Mouse (Mus musculus) heart, embryonic 15.5 days (tissue): ENCODE data around the gene Lypd6. TPM values are rescaled to one million over a fixed set of nuclear protein-coding genes. Genes with fewer than 3 reads are reported as not detected.

Experiments
- ATAC-seq: fragments of 200-750 bp; cut with Nextera tagmentation; replicated peaks from 2 replicates; pipeline ENCODE4 v1.8.0; 2017; ENCODE audit warnings: low read depth, moderate TSS enrichment; ENCODE audit not compliant: insufficient number of reproducible peaks, insufficient read depth, low FRiP score
- H3K27ac ChIP-seq: fragments of 300-500 bp; sonication (generic); 2 replicates; pipeline ENCODE4 v1.5.1; 2015; ENCODE audit warnings: mild to moderate bottlenecking, inconsistent platforms
- H3K27me3 ChIP-seq: fragments of 300-500 bp; sonication (generic); 2 replicates; pipeline ENCODE4 v1.6.1; 2015; ENCODE audit warnings: inconsistent platforms
- H3K36me3 ChIP-seq: fragments of 300-500 bp; sonication (generic); 2 replicates; pipeline ENCODE4 v1.6.1; 2015; ENCODE audit warnings: mild to moderate bottlenecking, inconsistent platforms
- H3K4me1 ChIP-seq: fragments of 300-500 bp; sonication (generic); replicated peaks from 2 replicates; pipeline ENCODE4 v1.6.1; 2015; ENCODE audit warnings: inconsistent platforms
- H3K4me2 ChIP-seq: fragments of 300-500 bp; sonication (generic); 2 replicates; pipeline ENCODE4 v1.6.1; 2015; ENCODE audit warnings: inconsistent platforms, mild to moderate bottlenecking, moderate library complexity
- H3K4me3 ChIP-seq: fragments of 300-500 bp; sonication (generic); 2 replicates; pipeline ENCODE4 v1.5.1; 2015; ENCODE audit warnings: mild to moderate bottlenecking, inconsistent platforms
- H3K9ac ChIP-seq: fragments of 300-500 bp; sonication (generic); 2 replicates; pipeline ENCODE4 v1.6.1; 2015; ENCODE audit warnings: mild to moderate bottlenecking, inconsistent platforms
- H3K9me3 ChIP-seq: fragments of 300-500 bp; sonication (generic); replicated peaks from 2 replicates; pipeline ENCODE4 v1.6.1; 2016; ENCODE audit warnings: inconsistent platforms
- WGBS: fragments of 180-500 bp; shearing (Covaris S2); methylation state at CpG from one replicate; pipeline ENCODE4 v1.1.7; 2015; ENCODE audit warnings: mixed read lengths; 5-methylcytosine and 5-hydroxymethylcytosine counted together
- polyA plus RNA-seq: library from polyadenylated mRNA; unstranded; fragments of >200 nt; fragmentation: Nextera tagmentation; extraction: Ambion mirVana; gene quantifications from 2 replicates; pipeline ENCODE4 v1.2.1, GENCODE M21; 2015

Gene Lypd6
- polyA plus RNA-seq, 1 experiment from 2014 or later, result 1.8 TPM

DNA sequence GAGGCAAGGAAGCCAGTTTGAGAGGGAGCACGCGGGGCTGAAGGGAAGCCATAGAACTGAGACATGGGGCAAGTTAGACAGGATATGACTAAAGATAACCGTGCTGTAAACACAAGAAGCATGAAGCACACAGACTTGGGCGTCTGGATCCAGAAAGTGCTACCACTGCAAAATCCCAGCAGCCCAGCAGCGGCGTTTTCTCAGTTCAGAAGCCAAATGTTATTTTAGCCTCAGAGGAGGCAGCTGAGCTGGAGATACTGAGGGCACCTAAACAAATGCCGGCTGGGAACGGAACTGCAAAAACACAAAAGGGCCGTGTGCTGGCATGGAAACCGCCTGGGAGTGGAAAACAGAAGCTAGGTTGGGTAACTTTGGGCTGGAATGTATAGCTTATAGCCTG, 43.9 kb downstream of the Lypd6 start:
- Histone ChIP-seq H3K9me3 (no peaks in the 10 kb centered on the region), H3K4me3 (no peak overlapping the region), H3K4me1 (peaks cover 9% of the 10 kb centered on the region), H3K27me3 (no peaks in the 10 kb centered on the region), H3K27ac (peak overlapping the region; percentile 50), H3K9ac (no peak overlapping the region), H3K36me3 (no peaks in the 10 kb centered on the region), H3K4me2 (peak overlapping the region; percentile 30)
- ATAC-seq, result peak; percentile 79
- 17% methylated on average over 10 of the region's 10 CpGs for WGBS

DNA sequence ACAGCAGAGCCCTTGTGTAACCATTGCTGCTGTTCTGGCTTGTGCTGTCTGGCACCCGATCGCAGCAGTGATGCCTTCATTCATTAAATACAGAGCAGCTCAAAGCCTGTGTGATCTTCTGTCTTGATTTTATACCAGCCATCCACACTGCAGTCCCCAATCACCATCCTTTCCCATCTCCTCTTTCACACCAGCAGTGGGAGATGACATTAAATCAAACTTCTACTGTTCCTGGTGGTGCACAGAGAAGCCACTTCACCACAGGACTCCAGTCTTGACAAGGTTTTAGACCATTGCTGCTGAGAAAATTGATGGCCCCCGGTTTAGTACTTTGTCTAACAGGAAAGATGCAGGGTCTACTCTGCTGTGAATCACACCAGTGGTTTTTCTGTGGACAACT, 44.9 kb downstream of the Lypd6 start:
- Histone ChIP-seq H3K4me1 (peaks cover 9% of the 10 kb centered on the region), H3K27me3 (no peaks in the 10 kb centered on the region), H3K9me3 (no peaks in the 10 kb centered on the region), H3K4me3 (no peak overlapping the region), H3K9ac (no peak overlapping the region), H3K27ac (no peak overlapping the region), H3K36me3 (no peaks in the 10 kb centered on the region), H3K4me2 (no peak overlapping the region)
- ATAC-seq, result no peak
- WGBS, result 82% methylated on average over 3 of the region's 3 CpGs

- Histone ChIP-seq H3K4me3 (no peak overlapping the region), H3K9ac (no peak overlapping the region), H3K4me2 (no peak overlapping the region), H3K9me3 (no peaks in the 10 kb centered on the region), H3K36me3 (no peaks in the 10 kb centered on the region), H3K27me3 (no peaks in the 10 kb centered on the region), H3K4me1 (peaks cover 9% of the 10 kb centered on the region), H3K27ac (no peak overlapping the region)
- ATAC-seq, result no peak
- 33% methylated on average over 1 of the region's 1 CpGs for WGBS
Observed at GRCm38 (mm10) chr2:50111609-50112008, 45.4 kb downstream of the Lypd6 start.

DNA sequence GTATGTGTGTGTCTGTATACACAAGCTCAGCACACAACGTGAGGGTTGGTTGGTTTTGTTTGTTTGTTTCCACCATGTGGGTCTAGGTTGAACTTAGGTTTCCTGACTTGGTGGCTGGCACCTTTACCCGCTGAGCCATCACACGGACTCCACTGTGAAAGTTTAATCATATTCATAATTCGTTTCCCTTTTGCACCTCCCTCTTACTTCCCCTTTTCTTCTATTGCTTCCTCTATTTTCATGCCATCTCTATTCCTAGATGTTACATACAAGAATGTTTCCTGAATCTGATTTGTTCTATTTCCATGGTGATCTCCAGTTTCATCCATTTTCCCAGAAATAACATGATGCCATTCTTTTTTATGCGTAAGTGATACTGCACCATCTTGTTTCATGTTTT, 46.2 kb downstream of the Lypd6 start:
- H3K36me3 ChIP-seq, result no peaks in the 10 kb centered on the region
- H3K4me3 ChIP-seq, result no peak overlapping the region
- WGBS, result 89% methylated on average over 5 of the region's 5 CpGs
- no peak overlapping the region for H3K9ac ChIP-seq
- H3K4me1 ChIP-seq, result peaks cover 9% of the 10 kb centered on the region
- H3K4me2 ChIP-seq, result no peak overlapping the region
- no peak for ATAC-seq
- no peaks in the 10 kb centered on the region for H3K27me3 ChIP-seq
- H3K27ac ChIP-seq, result no peak overlapping the region
- no peaks in the 10 kb centered on the region for H3K9me3 ChIP-seq

- no peaks in the 10 kb centered on the region for H3K36me3 ChIP-seq
Observed at GRCm38 (mm10) chr2:50119101-50119500, 52.9 kb downstream of the Lypd6 start.

DNA sequence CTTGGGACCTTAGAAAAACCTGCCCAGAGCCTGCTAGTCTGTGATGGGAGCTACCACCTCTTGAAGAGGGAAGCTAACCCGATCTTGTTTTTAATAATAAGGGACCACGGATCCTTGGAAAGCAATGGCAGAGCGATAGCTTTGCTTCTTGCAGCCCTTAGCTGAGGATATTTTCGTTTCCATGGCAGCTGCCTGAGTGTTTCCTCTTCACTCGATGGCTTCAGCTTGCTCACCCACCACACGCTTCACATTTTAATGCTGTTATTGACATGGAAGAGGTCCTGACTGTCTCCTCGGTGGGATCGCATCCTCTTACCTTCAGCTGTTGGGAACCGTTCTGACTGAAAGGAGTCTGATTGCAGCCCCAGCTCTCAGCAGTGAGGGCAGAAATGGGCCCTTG, 54.6 kb downstream of the Lypd6 start:
- H3K4me3 ChIP-seq, result no peak overlapping the region
- no peaks in the 10 kb centered on the region for H3K27me3 ChIP-seq
- no peaks in the 10 kb centered on the region for H3K36me3 ChIP-seq
- H3K9ac ChIP-seq, result no peak overlapping the region
- no peak overlapping the region for H3K27ac ChIP-seq
- 73% methylated on average over 9 of the region's 9 CpGs for WGBS
- no peaks in the 10 kb centered on the region for H3K9me3 ChIP-seq
- no peak for ATAC-seq
- no peak overlapping the region for H3K4me2 ChIP-seq
- no peaks in the 10 kb centered on the region for H3K4me1 ChIP-seq

More at GRCm38 (mm10) chr2:50119101-50119500, 52.9 kb downstream of the Lypd6 start:
- Histone ChIP-seq H3K4me2 (no peak overlapping the region), H3K4me1 (no peaks in the 10 kb centered on the region), H3K9me3 (no peaks in the 10 kb centered on the region), H3K27ac (no peak overlapping the region), H3K9ac (no peak overlapping the region), H3K4me3 (no peak overlapping the region), H3K27me3 (no peaks in the 10 kb centered on the region)
- ATAC-seq, result no peak
- WGBS, result 86% methylated on average over 7 of the region's 7 CpGs

- 82% methylated on average over 5 of the region's 5 CpGs for WGBS
- ATAC-seq, result no peak
- no peaks in the 10 kb centered on the region for H3K36me3 ChIP-seq
- no peak overlapping the region for H3K4me3 ChIP-seq
- H3K4me1 ChIP-seq, result no peaks in the 10 kb centered on the region
- no peaks in the 10 kb centered on the region for H3K27me3 ChIP-seq
- H3K9ac ChIP-seq, result no peak overlapping the region
- no peak overlapping the region for H3K27ac ChIP-seq
- H3K4me2 ChIP-seq, result no peak overlapping the region
- no peaks in the 10 kb centered on the region for H3K9me3 ChIP-seq
Observed at GRCm38 (mm10) chr2:50123376-50123775, 57.1 kb downstream of the Lypd6 start.

DNA sequence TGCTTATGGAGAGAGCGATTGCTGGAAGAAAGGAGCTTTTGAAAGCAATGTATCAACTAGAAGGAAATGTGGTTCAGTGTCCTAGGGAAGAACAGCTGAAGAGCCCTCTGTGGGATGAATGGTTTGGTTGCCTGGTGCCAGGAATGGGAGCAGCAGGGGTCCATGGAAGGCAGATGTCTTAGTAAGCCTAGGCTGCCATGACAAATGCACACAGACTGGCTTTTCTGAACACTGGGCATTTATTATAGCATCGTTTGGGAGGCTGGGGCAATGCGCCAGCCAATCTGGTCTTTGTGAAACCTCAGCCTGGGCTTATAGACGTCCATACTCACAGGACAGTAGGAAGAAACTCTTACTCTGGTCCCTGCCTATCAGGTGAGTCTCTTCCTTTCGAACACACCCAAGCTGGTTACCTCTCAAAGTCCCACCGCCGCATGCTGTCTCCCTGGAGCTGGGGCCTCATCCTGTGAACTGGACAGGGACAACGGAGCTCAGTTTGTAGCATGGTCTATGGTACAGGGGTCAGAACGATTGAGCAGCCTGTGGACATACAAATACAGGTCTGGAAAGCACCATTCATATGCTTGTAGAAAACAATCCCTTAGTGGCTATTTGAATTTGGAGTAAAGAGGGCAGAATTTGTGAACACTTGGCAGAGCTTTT, 61.4 kb downstream of the Lypd6 start:
- Histone ChIP-seq H3K9ac (no peak overlapping the region), H3K4me3 (no peak overlapping the region), H3K36me3 (no peaks in the 10 kb centered on the region), H3K27me3 (no peaks in the 10 kb centered on the region), H3K4me2 (no peak overlapping the region), H3K9me3 (no peaks in the 10 kb centered on the region), H3K4me1 (no peaks in the 10 kb centered on the region), H3K27ac (no peak overlapping the region)
- 83% methylated on average over 9 of the region's 9 CpGs for WGBS
- no peak for ATAC-seq

DNA sequence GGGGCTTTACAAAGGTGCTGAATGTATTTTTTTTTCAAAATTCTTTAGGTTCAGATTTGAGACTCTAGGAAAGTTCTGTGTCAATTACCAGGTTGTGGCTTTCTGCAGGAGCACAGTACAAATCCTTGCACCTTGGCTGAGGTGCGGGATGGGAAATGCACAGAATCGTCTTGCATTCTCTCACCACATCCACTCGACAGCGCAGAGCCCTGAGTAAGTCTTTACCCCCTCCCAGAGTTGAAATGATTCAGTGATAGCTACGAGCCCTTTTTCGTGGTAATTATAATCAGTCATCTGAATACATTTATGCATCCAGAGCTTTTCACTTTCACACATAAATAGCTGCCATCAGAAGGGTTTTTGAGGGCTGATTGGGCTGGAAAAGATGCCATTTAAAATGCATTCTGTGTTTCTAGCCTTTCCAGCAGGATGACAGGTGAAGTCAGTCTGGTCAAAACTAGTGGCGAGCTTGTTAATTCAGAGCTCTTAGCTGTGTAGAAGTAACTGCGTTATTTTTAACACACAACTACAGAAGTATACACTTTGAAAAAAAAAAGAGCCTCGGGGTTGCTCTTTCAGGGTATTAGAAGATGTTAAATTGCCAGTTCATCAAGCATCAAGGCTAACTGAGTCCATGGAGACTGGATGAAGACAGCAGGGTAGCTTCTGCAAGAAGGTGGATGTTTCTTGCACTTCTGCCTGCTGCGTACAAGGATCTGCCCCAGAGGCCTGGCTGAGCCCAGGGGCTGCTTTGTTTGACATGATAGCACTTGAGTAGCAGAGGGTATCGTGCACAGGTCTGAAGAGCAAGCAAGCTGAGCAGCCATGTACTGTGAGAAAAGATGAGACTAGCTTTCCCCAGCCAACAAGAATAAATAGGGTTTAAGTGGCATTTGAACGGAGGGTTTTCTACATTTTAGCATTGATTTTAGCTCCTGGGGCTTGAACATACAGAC, 62.4 kb downstream of the Lypd6 start:
- Histone ChIP-seq H3K9me3 (no peaks in the 10 kb centered on the region), H3K4me1 (no peaks in the 10 kb centered on the region), H3K4me2 (no peak overlapping the region), H3K27me3 (no peaks in the 10 kb centered on the region), H3K27ac (no peak overlapping the region), H3K36me3 (no peaks in the 10 kb centered on the region), H3K4me3 (no peak overlapping the region), H3K9ac (no peak overlapping the region)
- WGBS, result 73% methylated on average over 12 of the region's 12 CpGs
- no peak for ATAC-seq

GRCm38 (mm10) chr2:50130674-50131073, 64.4 kb downstream of the Lypd6 start:
- Histone ChIP-seq H3K4me2 (no peak overlapping the region), H3K9ac (no peak overlapping the region), H3K4me1 (no peaks in the 10 kb centered on the region), H3K27me3 (no peaks in the 10 kb centered on the region), H3K36me3 (no peaks in the 10 kb centered on the region), H3K9me3 (no peaks in the 10 kb centered on the region), H3K27ac (no peak overlapping the region), H3K4me3 (no peak overlapping the region)
- no peak for ATAC-seq
- 80% methylated on average over 3 of the region's 3 CpGs for WGBS

DNA sequence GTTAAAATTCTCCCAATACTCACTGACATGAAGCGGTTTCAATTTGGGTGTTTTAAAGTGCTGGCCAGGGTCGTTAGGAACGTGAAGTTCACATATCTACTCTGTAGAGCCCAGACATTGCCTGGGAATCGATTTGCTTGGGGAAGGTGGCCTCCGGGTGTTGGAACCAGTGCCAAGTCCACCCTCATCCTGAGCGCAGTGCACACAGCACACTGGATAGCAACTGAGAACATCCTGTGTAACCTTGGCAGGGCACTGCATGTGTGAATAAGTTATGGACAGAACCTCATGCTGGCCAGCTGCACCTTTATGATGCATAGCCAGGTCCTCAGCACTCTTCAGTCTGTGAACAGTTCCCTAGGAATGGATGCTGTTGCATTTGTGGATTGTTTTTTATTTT, 77.4 kb downstream of the Lypd6 start:
- no peak overlapping the region for H3K4me3 ChIP-seq
- no peak for ATAC-seq
- no peak overlapping the region for H3K9ac ChIP-seq
- no peaks in the 10 kb centered on the region for H3K27me3 ChIP-seq
- H3K27ac ChIP-seq, result no peak overlapping the region
- H3K9me3 ChIP-seq, result no peaks in the 10 kb centered on the region
- peaks cover 3% of the 10 kb centered on the region; the same call in 1 of the 2 replicates for H3K4me1 ChIP-seq
- 68% methylated on average over 6 of the region's 6 CpGs for WGBS
- H3K36me3 ChIP-seq, result no peaks in the 10 kb centered on the region
- no peak overlapping the region for H3K4me2 ChIP-seq
